Mouse (Mus musculus) heart, embryonic 14.5 days (tissue): ENCODE data around the gene Necab2. TPM values are rescaled to one million over a fixed set of nuclear protein-coding genes. Genes with fewer than 3 reads are reported as not detected.
A peak's percentile ranks its signal among the peaks of the same experiment; 100 is the strongest.

Experiments used
- ATAC-seq: fragments of 200-750 bp; cut with Nextera tagmentation; 2 replicates; pipeline ENCODE4 v1.8.0; 2017; ENCODE audit warnings: low read depth, moderate TSS enrichment; ENCODE audit not compliant: insufficient number of reproducible peaks, insufficient read depth, low FRiP score
- H3K27ac ChIP-seq, 2 experiments: fragments of 200-500 bp in 1 of 2; fragments of 300-500 bp in 1 of 2; sonication (generic) in 1 of 2; replicated peaks in 1 of 2; 2 replicates each; pipeline ENCODE4 v1.5.1; 2012 to 2014; ENCODE audit warnings: low read depth in 2 of 2, low read length in 2 of 2, control low read depth in 1 of 2, mild to moderate bottlenecking in 1 of 2, mixed read lengths in 1 of 2; ENCODE audit not compliant: control insufficient read depth in 1 of 2, insufficient read depth in 1 of 2
- H3K27me3 ChIP-seq: fragments of 300-500 bp; sonication (generic); 2 replicates; pipeline ENCODE4 v1.6.1; 2014; ENCODE audit warnings: mild to moderate bottlenecking, low read length, control low read depth; ENCODE audit not compliant: control insufficient read depth, insufficient read depth
- H3K36me3 ChIP-seq: fragments of 300-500 bp; sonication (generic); 2 replicates; pipeline ENCODE4 v1.6.1; 2014; ENCODE audit warnings: mild to moderate bottlenecking, control low read depth, low read length, mixed read lengths; ENCODE audit not compliant: control insufficient read depth, insufficient read depth
- H3K4me1 ChIP-seq, 2 experiments: fragments of 200-500 bp in 1 of 2; fragments of 300-500 bp in 1 of 2; sonication (generic) in 1 of 2; 2 replicates each; pipeline ENCODE4 v1.6.1; 2012 to 2014; ENCODE audit warnings: low read length in 2 of 2, control low read depth in 1 of 2, mixed read lengths in 1 of 2; ENCODE audit not compliant: control insufficient read depth in 2 of 2, insufficient read depth in 2 of 2
- H3K4me2 ChIP-seq: fragments of 300-500 bp; sonication (generic); 2 replicates; pipeline ENCODE4 v1.6.1; 2014; ENCODE audit warnings: mild to moderate bottlenecking, low read length
- H3K4me3 ChIP-seq, 2 experiments: fragments of 200-500 bp in 1 of 2; fragments of 300-500 bp in 1 of 2; sonication (generic) in 1 of 2; 2 replicates each; pipeline ENCODE4 v1.5.1; 2012 to 2014; ENCODE audit warnings: low read length in 2 of 2, mild to moderate bottlenecking in 2 of 2, control low read depth in 1 of 2, low read depth in 1 of 2, moderate library complexity in 1 of 2; ENCODE audit not compliant: control insufficient read depth in 1 of 2, insufficient read depth in 1 of 2
- H3K9ac ChIP-seq: fragments of 300-500 bp; sonication (generic); 2 replicates; pipeline ENCODE4 v1.6.1; 2014; ENCODE audit warnings: mild to moderate bottlenecking, low read length
- H3K9me3 ChIP-seq: fragments of 300-500 bp; sonication (generic); 2 replicates; pipeline ENCODE4 v1.6.1; 2016; ENCODE audit warnings: low read length, control low read depth; ENCODE audit not compliant: control insufficient read depth
- WGBS: fragments of 180-500 bp; shearing (Covaris S2); extraction: QIAGEN DNeasy Blood & Tissue Kit; methylation state at CpG from one replicate; pipeline ENCODE4 v1.1.7; 2014; 5-methylcytosine and 5-hydroxymethylcytosine counted together
- polyA plus RNA-seq: library from polyadenylated mRNA; unstranded; fragments of >200 nt; fragmentation: Nextera tagmentation; extraction: Ambion mirVana; gene quantifications from 2 replicates; pipeline ENCODE4 v1.2.1, GENCODE M21; 2014

The Necab2 gene
- polyA plus RNA-seq, 1 experiment from 2014 or later, result 0.27 TPM

- H3K4me1 ChIP-seq, result peaks cover 25 to 27% of the 10 kb centered on the region in 2 experiments
Measured at GRCm38 (mm10) chr8:119423631-119424141, 22.8 kb upstream of the Necab2 start.

GRCm38 (mm10) chr8:119424199-119424733 is 22.3 kb upstream of the Necab2 start:
- Histone ChIP-seq H3K9ac (no peak overlapping the region), H3K27ac (peak overlapping the region; percentile 28 to 76; a peak in 2 of 4 replicates), H3K36me3 (no peaks in the 10 kb centered on the region), H3K9me3 (no peaks in the 10 kb centered on the region), H3K4me1 (peaks cover 25 to 27% of the 10 kb centered on the region in 2 experiments), H3K4me3 (no peak overlapping the region), H3K4me2 (no peak overlapping the region), H3K27me3 (no peaks in the 10 kb centered on the region)
- no peak for ATAC-seq
- WGBS, result 86% methylated on average over 10 of the region's 10 CpGs

More at GRCm38 (mm10) chr8:119423631-119424141, 22.8 kb upstream of the Necab2 start:
- Histone ChIP-seq H3K9me3 (no peaks in the 10 kb centered on the region), H3K9ac (no peak overlapping the region), H3K4me2 (no peak overlapping the region), H3K27ac (peak overlapping the region; percentile 28 to 76; a peak in 2 of 4 replicates), H3K4me3 (no peak overlapping the region), H3K36me3 (no peaks in the 10 kb centered on the region), H3K27me3 (no peaks in the 10 kb centered on the region)
- ATAC-seq, result no peak
- 45% methylated on average over 9 of the region's 9 CpGs for WGBS

GRCm38 (mm10) chr8:119424740-119425139 is 21.8 kb upstream of the Necab2 start:
- Histone ChIP-seq H3K4me3 (no peak overlapping the region), H3K9me3 (no peaks in the 10 kb centered on the region), H3K36me3 (no peaks in the 10 kb centered on the region), H3K27me3 (no peaks in the 10 kb centered on the region), H3K27ac (peak overlapping the region in 1 of 2 experiments; percentile 76; a peak in 2 of 4 replicates), H3K9ac (no peak overlapping the region), H3K4me1 (peaks cover 25 to 27% of the 10 kb centered on the region in 2 experiments), H3K4me2 (no peak overlapping the region)
- no peak for ATAC-seq
- 68% methylated on average over 10 of the region's 10 CpGs for WGBS

GRCm38 (mm10) chr8:119425533-119425932 is 21.0 kb upstream of the Necab2 start:
- H3K4me2 ChIP-seq, result no peak overlapping the region
- H3K9me3 ChIP-seq, result no peaks in the 10 kb centered on the region
- no peak overlapping the region for H3K4me3 ChIP-seq
- no peaks in the 10 kb centered on the region for H3K27me3 ChIP-seq
- no peak overlapping the region for H3K9ac ChIP-seq
- WGBS, result 70% methylated on average over 10 of the region's 10 CpGs
- no peaks in the 10 kb centered on the region for H3K36me3 ChIP-seq
- ATAC-seq, result no peak
- H3K27ac ChIP-seq, result peak overlapping the region; percentile 69 to 76
- H3K4me1 ChIP-seq, result peaks cover 25 to 27% of the 10 kb centered on the region in 2 experiments

- Histone ChIP-seq H3K9ac (no peak overlapping the region), H3K4me1 (peaks cover 25 to 27% of the 10 kb centered on the region in 2 experiments), H3K36me3 (no peaks in the 10 kb centered on the region), H3K4me2 (no peak overlapping the region), H3K4me3 (no peak overlapping the region), H3K27me3 (no peaks in the 10 kb centered on the region), H3K9me3 (no peaks in the 10 kb centered on the region), H3K27ac (peak overlapping the region; percentile 69 to 76)
- ATAC-seq, result no peak
- 71% methylated on average over 6 of the region's 6 CpGs for WGBS
Measured at GRCm38 (mm10) chr8:119426069-119426735, 20.3 kb upstream of the Necab2 start.

- WGBS, result 69% methylated on average over 12 of the region's 12 CpGs
- Histone ChIP-seq H3K9ac (no peak overlapping the region), H3K4me2 (no peak overlapping the region), H3K9me3 (no peaks in the 10 kb centered on the region), H3K27ac (no peak overlapping the region), H3K36me3 (no peaks in the 10 kb centered on the region), H3K4me3 (no peak overlapping the region), H3K4me1 (peaks cover 13 to 14% of the 10 kb centered on the region in 2 experiments), H3K27me3 (no peaks in the 10 kb centered on the region)
- ATAC-seq, result no peak
Measured at GRCm38 (mm10) chr8:119427634-119428349, 18.7 kb upstream of the Necab2 start.

- H3K9me3 ChIP-seq, result no peaks in the 10 kb centered on the region
- peaks cover 12 to 14% of the 10 kb centered on the region in 2 experiments for H3K4me1 ChIP-seq
- no peak overlapping the region for H3K4me2 ChIP-seq
- no peak overlapping the region for H3K9ac ChIP-seq
- H3K36me3 ChIP-seq, result no peaks in the 10 kb centered on the region
- 57% methylated on average over 7 of the region's 7 CpGs for WGBS
- ATAC-seq, result no peak
- no peak overlapping the region for H3K27ac ChIP-seq
- H3K27me3 ChIP-seq, result no peaks in the 10 kb centered on the region
- H3K4me3 ChIP-seq, result no peak overlapping the region
Measured at GRCm38 (mm10) chr8:119428350-119428740, 18.2 kb upstream of the Necab2 start.
